Mouse (Mus musculus) forebrain, embryonic 10.5 days (tissue): ENCODE measurements around the gene Lrrc1. TPM values are rescaled to one million over a fixed set of nuclear protein-coding genes. Genes with fewer than 3 reads are reported as not detected.
A peak's percentile ranks its signal among the peaks of the same experiment; 100 is the strongest.

ENCODE experiments used
- DNase-seq: peaks from one replicate; pipeline ENCODE4 v3.0.0-alpha.2; 2017; ENCODE audit warnings: low spot score; ENCODE audit errors: extremely low spot score
- H3K27ac ChIP-seq: fragments of 300-500 bp; sonication (generic); 2 replicates; pipeline ENCODE4 v1.5.1; 2016; ENCODE audit warnings: mild to moderate bottlenecking
- H3K27me3 ChIP-seq: fragments of 300-500 bp; sonication (generic); 2 replicates; pipeline ENCODE4 v1.6.1; 2016; ENCODE audit warnings: mild to moderate bottlenecking; ENCODE audit not compliant: poor library complexity, severe bottlenecking
- H3K36me3 ChIP-seq: fragments of 300-500 bp; sonication (generic); replicated peaks from 2 replicates; pipeline ENCODE4 v1.6.1; 2016; ENCODE audit warnings: mild to moderate bottlenecking, moderate library complexity
- H3K4me1 ChIP-seq: fragments of 300-500 bp; sonication (generic); 2 replicates; pipeline ENCODE4 v1.6.1; 2016
- H3K4me3 ChIP-seq: fragments of 300-500 bp; sonication (generic); 2 replicates; pipeline ENCODE4 v1.5.1; 2016; ENCODE audit warnings: mild to moderate bottlenecking, moderate library complexity
- H3K9me3 ChIP-seq: fragments of 300-500 bp; sonication (generic); 2 replicates; pipeline ENCODE4 v1.6.1; 2016; ENCODE audit warnings: mild to moderate bottlenecking, moderate library complexity
- WGBS: fragments of 180-500 bp; shearing (Covaris S2); methylation state at CpG from one replicate; pipeline ENCODE4 v1.1.7; 2016; 5-methylcytosine and 5-hydroxymethylcytosine counted together
- polyA plus RNA-seq: library from polyadenylated mRNA; unstranded; fragments of >200 nt; fragmentation: Nextera tagmentation; extraction: Ambion mirVana; gene quantifications from 2 replicates; pipeline ENCODE4 v1.2.1, GENCODE M21; 2016

The Lrrc1 gene
- polyA plus RNA-seq, 1 experiment from 2014 or later, result 15.9 TPM

- no peak for DNase-seq
- no peaks in the 10 kb centered on the region for H3K9me3 ChIP-seq
- peak overlapping the region; percentile 33; the same call in 1 of the 2 replicates for H3K27ac ChIP-seq
- peaks cover 12% of the 10 kb centered on the region for H3K4me1 ChIP-seq
- no peak overlapping the region for H3K4me3 ChIP-seq
- H3K36me3 ChIP-seq, result no peaks in the 10 kb centered on the region
- WGBS, result 28% methylated on average over 13 of the region's 13 CpGs
- H3K27me3 ChIP-seq, result no peaks in the 10 kb centered on the region; the same call in 1 of the 2 replicates
Measured at GRCm38 (mm10) chr9:77568789-77569506, 24.3 kb upstream of the Lrrc1 start.

DNA sequence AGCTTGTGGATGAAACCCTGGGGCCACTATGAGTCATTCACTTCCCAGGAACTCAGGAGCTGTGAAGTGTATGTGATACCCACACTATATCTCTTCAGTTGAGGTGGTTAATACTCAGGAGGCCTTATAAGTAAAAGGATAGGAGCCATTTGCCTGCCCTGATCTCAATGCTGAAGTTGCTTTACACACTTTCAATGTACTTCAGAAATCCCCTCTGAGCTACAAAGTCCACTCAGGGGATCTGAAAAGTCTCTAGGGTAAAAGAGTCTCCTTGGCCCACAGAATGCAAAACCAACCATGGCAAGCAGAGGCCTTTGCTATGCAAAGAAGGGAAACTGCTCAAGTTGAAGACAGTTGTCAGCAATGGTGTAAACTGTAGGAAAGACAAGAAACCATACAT lies 17.2 kb upstream of the Lrrc1 start:
- DNase-seq, result no peak
- H3K36me3 ChIP-seq, result no peaks in the 10 kb centered on the region
- H3K9me3 ChIP-seq, result peaks cover 21% of the 10 kb centered on the region

DNA sequence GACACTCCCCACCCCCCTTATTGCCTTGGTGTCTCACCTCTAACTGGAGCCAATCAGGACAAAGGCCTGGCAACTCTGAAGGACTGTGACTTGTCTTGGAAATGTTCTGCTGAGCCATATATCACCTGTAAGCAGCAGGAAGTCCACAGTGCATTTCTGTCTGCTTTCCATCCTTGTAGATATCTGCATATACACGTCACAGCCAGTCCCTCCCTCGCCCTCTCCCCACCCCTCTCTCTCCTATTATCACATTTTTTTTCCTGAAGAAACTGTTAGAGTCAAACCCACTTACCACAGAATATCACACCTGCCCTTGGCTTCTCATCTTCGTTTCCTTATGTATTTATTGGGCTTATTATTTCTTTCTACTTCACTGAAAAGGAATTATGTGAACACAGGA lies 13.3 kb upstream of the Lrrc1 start:
- no peaks in the 10 kb centered on the region for H3K27me3 ChIP-seq
- H3K4me3 ChIP-seq, result no peak overlapping the region
- no peak overlapping the region for H3K27ac ChIP-seq
- no peaks in the 10 kb centered on the region for H3K4me1 ChIP-seq
- no peak for DNase-seq
- 82% methylated on average over 3 of the region's 3 CpGs for whole genome bisulfite sequencing
- H3K9me3 ChIP-seq, result peaks cover 15% of the 10 kb centered on the region
- no peaks in the 10 kb centered on the region for H3K36me3 ChIP-seq

More for the DNA sequence above, 17.2 kb upstream of the Lrrc1 start:
- H3K27me3 ChIP-seq, result no peaks in the 10 kb centered on the region; the same call in 1 of the 2 replicates
- no peak overlapping the region for H3K4me3 ChIP-seq
- no peak overlapping the region for H3K27ac ChIP-seq
- H3K4me1 ChIP-seq, result no peaks in the 10 kb centered on the region

DNA sequence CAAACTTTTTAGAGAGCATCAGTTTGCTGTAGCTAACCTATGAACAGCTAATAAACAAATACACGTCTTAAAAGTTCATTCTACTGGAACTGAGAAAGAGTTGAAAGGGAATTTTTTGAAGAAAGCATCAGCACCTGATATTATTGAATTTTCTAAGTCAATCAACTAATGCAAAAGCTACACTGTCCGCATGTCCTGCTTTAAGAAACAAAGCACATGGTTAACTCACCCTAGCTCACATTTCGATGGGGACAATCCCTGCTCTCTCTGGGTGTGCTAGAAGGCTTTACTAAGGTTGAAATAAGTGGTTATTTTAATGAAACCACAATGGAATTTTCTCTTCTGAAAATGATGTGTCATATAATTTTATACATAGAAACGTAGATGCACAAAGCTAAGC lies 12.5 kb upstream of the Lrrc1 start:
- Histone ChIP-seq H3K27me3 (no peaks in the 10 kb centered on the region), H3K36me3 (no peaks in the 10 kb centered on the region), H3K9me3 (peaks cover 8% of the 10 kb centered on the region; the same call in 1 of the 2 replicates), H3K27ac (no peak overlapping the region), H3K4me1 (no peaks in the 10 kb centered on the region), H3K4me3 (no peak overlapping the region)
- WGBS, result 86% methylated on average over 4 of the region's 4 CpGs
- DNase-seq, result no peak

GRCm38 (mm10) chr9:77556435-77556834 lies 11.8 kb upstream of the Lrrc1 start:
- H3K27me3 ChIP-seq, result no peaks in the 10 kb centered on the region

GRCm38 (mm10) chr9:77553465-77553864 lies 8.8 kb upstream of the Lrrc1 start:
- H3K4me3 ChIP-seq, result no peak overlapping the region
- H3K27me3 ChIP-seq, result no peaks in the 10 kb centered on the region
- H3K9me3 ChIP-seq, result no peaks in the 10 kb centered on the region
- H3K4me1 ChIP-seq, result peaks cover 8% of the 10 kb centered on the region
- DNase-seq, result no peak
- 70% methylated on average over 2 of the region's 2 CpGs for WGBS
- H3K27ac ChIP-seq, result no peak overlapping the region
- no peaks in the 10 kb centered on the region for H3K36me3 ChIP-seq

More at GRCm38 (mm10) chr9:77556435-77556834, 11.8 kb upstream of the Lrrc1 start:
- Histone ChIP-seq H3K36me3 (no peaks in the 10 kb centered on the region), H3K27ac (no peak overlapping the region), H3K4me1 (no peaks in the 10 kb centered on the region), H3K9me3 (0 out of 2 replicates have a peak, but pooled peaks cover under 1% of the 10 kb centered on the region), H3K4me3 (no peak overlapping the region)
- DNase-seq, result no peak
- WGBS, result 89% methylated on average over 9 of the region's 9 CpGs

GRCm38 (mm10) chr9:77551036-77551512 lies 6.4 kb upstream of the Lrrc1 start:
- Histone ChIP-seq H3K4me1 (peaks cover 15% of the 10 kb centered on the region), H3K27ac (no peak overlapping the region), H3K4me3 (no peak overlapping the region), H3K27me3 (0 out of 2 replicates have a peak, but pooled peaks cover 3% of the 10 kb centered on the region), H3K9me3 (no peaks in the 10 kb centered on the region), H3K36me3 (no peaks in the 10 kb centered on the region)
- 74% methylated on average over 7 of the region's 7 CpGs for WGBS
- DNase-seq, result no peak

DNA sequence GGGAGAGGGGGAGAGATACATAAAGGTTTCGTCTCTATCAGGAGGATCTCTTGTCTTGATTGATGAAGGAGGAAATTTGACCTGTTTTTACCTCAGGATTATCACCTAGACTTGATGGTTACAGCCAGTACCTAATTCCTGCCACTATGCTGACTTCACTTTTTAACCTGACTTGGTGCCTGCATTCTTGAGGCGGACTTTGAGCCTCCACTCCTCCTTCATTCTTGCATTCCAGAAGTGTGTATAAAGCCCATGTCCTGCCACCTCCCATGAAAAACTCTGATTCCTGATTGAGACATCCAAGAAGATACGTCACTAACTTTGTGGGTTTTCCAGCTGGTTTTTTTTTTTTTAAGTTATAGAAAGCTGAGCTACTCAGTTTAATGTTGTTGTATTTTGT lies 1.3 kb upstream of the Lrrc1 start:
- 59% methylated on average over 3 of the region's 3 CpGs for WGBS
- peaks cover 3% of the 10 kb centered on the region; the same call in 1 of the 2 replicates for H3K36me3 ChIP-seq

GRCm38 (mm10) chr9:77545068-77545421 lies 375 bp upstream of the Lrrc1 start:
- H3K27me3 ChIP-seq, result 0 out of 2 replicates have a peak, but pooled peaks cover 3% of the 10 kb centered on the region
- under 1% methylated on average over 17 of the region's 17 CpGs for WGBS
- H3K36me3 ChIP-seq, result peaks cover 6% of the 10 kb centered on the region; the same call in 1 of the 2 replicates
- peak overlapping the region; percentile 86 for H3K4me3 ChIP-seq
- peak overlapping the region; percentile 94 for H3K27ac ChIP-seq
- H3K4me1 ChIP-seq, result peaks cover 68% of the 10 kb centered on the region
- DNase-seq, result no peak
- no peaks in the 10 kb centered on the region for H3K9me3 ChIP-seq

More for the DNA sequence above, 1.3 kb upstream of the Lrrc1 start:
- Histone ChIP-seq H3K4me3 (peak overlapping the region; percentile 86), H3K27me3 (0 out of 2 replicates have a peak, but pooled peaks cover 3% of the 10 kb centered on the region), H3K4me1 (peaks cover 62% of the 10 kb centered on the region), H3K9me3 (no peaks in the 10 kb centered on the region), H3K27ac (0 out of 2 replicates have a peak overlapping the region, but pooled peaks have one; percentile 94)
- no peak for DNase-seq

DNA sequence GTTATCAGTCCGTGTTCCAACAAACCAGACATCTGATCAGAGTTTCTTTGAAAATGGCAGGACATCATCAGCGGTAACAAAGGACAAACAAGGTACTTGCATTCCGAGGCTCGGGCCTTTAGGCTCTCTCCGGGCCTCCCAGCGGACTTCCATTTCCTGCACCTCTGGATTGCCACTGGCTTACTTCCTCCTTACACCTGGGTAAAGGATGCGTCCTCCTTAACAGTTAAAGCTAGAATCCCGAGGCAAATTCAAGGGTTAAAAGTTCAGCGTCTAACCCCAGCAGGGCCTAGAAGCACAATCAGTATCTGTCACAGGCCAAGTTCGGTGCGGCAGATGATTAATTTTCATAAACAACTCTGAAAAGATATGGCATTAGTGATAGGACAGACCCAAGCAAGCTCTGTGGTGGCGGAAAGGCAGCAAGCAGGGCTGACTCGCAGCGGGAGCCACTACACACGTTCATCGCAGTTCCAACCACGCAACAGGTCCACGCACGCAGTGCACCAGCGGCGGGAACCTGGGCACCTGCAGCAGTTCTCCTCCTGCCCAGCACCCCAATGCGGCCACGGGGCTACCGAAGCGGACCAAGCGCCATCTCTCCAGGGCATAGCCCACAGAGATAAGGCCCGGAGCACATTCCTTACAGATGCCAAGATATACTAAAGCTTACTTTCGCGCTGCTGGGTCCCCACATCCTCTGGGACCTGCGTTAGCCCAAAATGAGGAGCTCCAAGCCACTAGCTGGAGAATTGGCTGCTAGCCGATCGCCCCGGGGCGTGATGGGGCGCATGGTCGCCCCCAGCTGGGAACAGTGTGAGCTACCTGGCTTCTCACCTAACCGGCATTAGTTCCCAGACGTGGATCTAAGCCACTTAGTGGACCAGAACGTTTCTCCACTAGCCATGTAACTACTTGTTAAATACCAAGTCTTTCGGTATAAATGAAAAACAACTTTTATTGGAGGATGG lies 1.0 kb downstream of the Lrrc1 start:
- peak; percentile 52 for DNase-seq
- peak overlapping the region; percentile 86 for H3K4me3 ChIP-seq
- H3K9me3 ChIP-seq, result no peaks in the 10 kb centered on the region
- peaks cover 62% of the 10 kb centered on the region for H3K4me1 ChIP-seq
- WGBS, result 1% methylated on average over 40 of the region's 40 CpGs
- H3K27ac ChIP-seq, result peak overlapping the region; percentile 94
- H3K27me3 ChIP-seq, result 0 out of 2 replicates have a peak, but pooled peaks cover 3% of the 10 kb centered on the region
- peaks cover 6% of the 10 kb centered on the region; the same call in 1 of the 2 replicates for H3K36me3 ChIP-seq

GRCm38 (mm10) chr9:77541556-77541955 lies 3.1 kb downstream of the Lrrc1 start:
- DNase-seq, result no peak
- WGBS, result 87% methylated on average over 7 of the region's 7 CpGs

GRCm38 (mm10) chr9:77539232-77539631 lies 5.4 kb downstream of the Lrrc1 start:
- no peak overlapping the region for H3K4me3 ChIP-seq
- WGBS, result 92% methylated on average over 9 of the region's 9 CpGs
- no peak overlapping the region for H3K27ac ChIP-seq
- DNase-seq, result no peak
- peaks cover 76% of the 10 kb centered on the region for H3K4me1 ChIP-seq
- peaks cover 11% of the 10 kb centered on the region; the same call in 1 of the 2 replicates for H3K27me3 ChIP-seq
- H3K9me3 ChIP-seq, result no peaks in the 10 kb centered on the region
- peaks cover 6% of the 10 kb centered on the region; the same call in 1 of the 2 replicates for H3K36me3 ChIP-seq

More at GRCm38 (mm10) chr9:77541556-77541955, 3.1 kb downstream of the Lrrc1 start:
- H3K9me3 ChIP-seq, result no peaks in the 10 kb centered on the region
- no peak overlapping the region for H3K4me3 ChIP-seq
- peaks cover 6% of the 10 kb centered on the region; the same call in 1 of the 2 replicates for H3K36me3 ChIP-seq
- peaks cover 68% of the 10 kb centered on the region for H3K4me1 ChIP-seq
- H3K27me3 ChIP-seq, result peaks cover 12% of the 10 kb centered on the region; the same call in 1 of the 2 replicates
- H3K27ac ChIP-seq, result no peak overlapping the region
